Mouse (Mus musculus): Measurements from ENCODE around the gene Smad6.

GRCm38 (mm10) chr9:64042911-64043310, 21.1 kb upstream of the Smad6 start:
- no peak for TF ChIP-seq CTCF (IDR thresholded peaks at IDR 0.05)
- no peak for TF ChIP-seq EP300 (IDR thresholded peaks at IDR 0.05)

Measured in lung, postnatal 0 days (tissue).